Mouse (Mus musculus) bone marrow, adult 2 months (tissue): ENCODE results near the gene Sox5. TPM values are rescaled to one million over a fixed set of nuclear protein-coding genes. Genes with fewer than 3 reads are reported as not detected.

Experiments
- H3K27ac ChIP-seq: fragments of 200-500 bp; 2 replicates; pipeline ENCODE4 v1.5.1; 2012; ENCODE audit warnings: low read depth, mild to moderate bottlenecking, control low read depth, inconsistent platforms, low read length; ENCODE audit not compliant: control insufficient read depth, poor library complexity, insufficient read depth
- H3K4me1 ChIP-seq: fragments of 200-500 bp; 2 replicates; pipeline ENCODE4 v1.6.1; 2011; ENCODE audit warnings: low read length; ENCODE audit not compliant: control insufficient read depth, insufficient read depth
- H3K4me3 ChIP-seq: fragments of 200-500 bp; replicated peaks from 2 replicates; pipeline ENCODE3; 2011; ENCODE audit warnings: mild to moderate bottlenecking, low read depth, low read length, control low read depth; ENCODE audit not compliant: control insufficient read depth
- CTCF ChIP-seq: fragments of 200-500 bp; IDR thresholded peaks from 2 replicates; pipeline ENCODE4 v1.5.1; 2011; ENCODE audit warnings: low read length, control low read depth; ENCODE audit not compliant: control insufficient read depth, insufficient read depth
- POLR2A ChIP-seq: fragments of 200-500 bp; IDR thresholded peaks from 2 replicates; pipeline ENCODE4 v1.6.1; 2011; ENCODE audit warnings: low read depth, mild to moderate bottlenecking, control low read depth, low read length, borderline replicate concordance; ENCODE audit not compliant: control insufficient read depth
- WGBS: fragments of 180-500 bp; shearing (Covaris S2); methylation state at CpG from one replicate; pipeline ENCODE4 v1.1.7; 2018; 5-methylcytosine and 5-hydroxymethylcytosine counted together
- polyA plus RNA-seq: library from polyadenylated mRNA; stranded (reverse); fragments of >200 nt; gene quantifications from 2 replicates; pipeline ENCODE4 v1.2.4, GENCODE M21; 2011; ENCODE audit warnings: low replicate concordance; ENCODE audit not compliant: missing spikeins, insufficient read depth, insufficient read length

Sox5 gene
- polyA plus RNA-seq, 1 experiment = not detected

- TF ChIP-seq CTCF (no peak), POLR2A (no peak)
- no peaks in the 10 kb centered on the region for H3K4me1 ChIP-seq
- no peak overlapping the region for H3K27ac ChIP-seq
- no peak overlapping the region for H3K4me3 ChIP-seq
- WGBS = 85% methylated on average over 14 of the region's 14 CpGs
Measured at GRCm38 (mm10) chr6:144757414-144757813, 24.4 kb downstream of the Sox5 start.

- H3K27ac ChIP-seq = no peak overlapping the region
- WGBS = 90% methylated on average over 14 of the region's 14 CpGs
- H3K4me3 ChIP-seq = no peak overlapping the region
- TF ChIP-seq CTCF (no peak), POLR2A (no peak)
- no peaks in the 10 kb centered on the region for H3K4me1 ChIP-seq
Measured at GRCm38 (mm10) chr6:144756444-144756843, 25.3 kb downstream of the Sox5 start.

GRCm38 (mm10) chr6:144755304-144755703 is 26.5 kb downstream of the Sox5 start:
- WGBS = 91% methylated on average over 4 of the region's 4 CpGs
- H3K4me3 ChIP-seq = no peak overlapping the region
- TF ChIP-seq CTCF (no peak), POLR2A (no peak)
- no peaks in the 10 kb centered on the region for H3K4me1 ChIP-seq
- H3K27ac ChIP-seq = no peak overlapping the region

GRCm38 (mm10) chr6:144754366-144754765 is 27.4 kb downstream of the Sox5 start:
- Histone ChIP-seq H3K27ac (no peak overlapping the region), H3K4me3 (no peak overlapping the region), H3K4me1 (no peaks in the 10 kb centered on the region)
- TF ChIP-seq CTCF = no peak
- TF ChIP-seq POLR2A = no peak

- H3K27ac ChIP-seq = no peak overlapping the region
- 86% methylated on average over 3 of the region's 3 CpGs for WGBS
- no peak for TF ChIP-seq POLR2A
- TF ChIP-seq CTCF = no peak
- H3K4me3 ChIP-seq = no peak overlapping the region
- no peaks in the 10 kb centered on the region for H3K4me1 ChIP-seq
Measured at GRCm38 (mm10) chr6:144753963-144754296, 27.8 kb downstream of the Sox5 start.

- H3K4me3 ChIP-seq = no peak overlapping the region
- WGBS = 84% methylated on average over 13 of the region's 13 CpGs
- no peaks in the 10 kb centered on the region for H3K4me1 ChIP-seq
- no peak for TF ChIP-seq POLR2A
- TF ChIP-seq CTCF = no peak
- H3K27ac ChIP-seq = no peak overlapping the region
Measured at GRCm38 (mm10) chr6:144753225-144753962, 28.4 kb downstream of the Sox5 start.

- TF ChIP-seq POLR2A (no peak), CTCF (no peak)
- no peak overlapping the region for H3K27ac ChIP-seq
- WGBS = 86% methylated on average over 4 of the region's 4 CpGs
- H3K4me1 ChIP-seq = no peaks in the 10 kb centered on the region
- no peak overlapping the region for H3K4me3 ChIP-seq
Measured at GRCm38 (mm10) chr6:144751581-144751980, 30.2 kb downstream of the Sox5 start.

- 84% methylated on average over 7 of the region's 7 CpGs for WGBS
- H3K4me1 ChIP-seq = no peaks in the 10 kb centered on the region
- TF ChIP-seq CTCF (no peak), POLR2A (no peak)
- no peak overlapping the region for H3K27ac ChIP-seq
- no peak overlapping the region for H3K4me3 ChIP-seq
Measured at GRCm38 (mm10) chr6:144750197-144750596, 31.6 kb downstream of the Sox5 start.

GRCm38 (mm10) chr6:144746436-144746835 is 35.3 kb downstream of the Sox5 start:
- H3K4me3 ChIP-seq = no peak overlapping the region
- 88% methylated on average over 10 of the region's 10 CpGs for WGBS
- H3K4me1 ChIP-seq = no peaks in the 10 kb centered on the region
- no peak overlapping the region for H3K27ac ChIP-seq
- TF ChIP-seq CTCF (no peak), POLR2A (no peak)
